Mouse (Mus musculus): Measurements from ENCODE around the gene Ctnna3.
"Not testable (repeated sequence)": the region's sequence is repeated elsewhere in the genome, so short reads cannot be mapped to it uniquely, and the experiment has no call there.

Gene Ctnna3

GRCm38 (mm10) chr10:64224424-64224823 lies 794.5 kb downstream of the Ctnna3 start:
- DNase-seq: no peak

GRCm38 (mm10) chr10:64225826-64226225 lies 795.9 kb downstream of the Ctnna3 start:
- not testable (repeated sequence) for DNase-seq

GRCm38 (mm10) chr10:64243421-64243820 lies 813.5 kb downstream of the Ctnna3 start:
- no peak for DNase-seq

- DNase-seq: no peak
These were observed 838.3 kb downstream of the Ctnna3 start for GRCm38 (mm10) chr10:64268156-64268555.

- peak in 1 of 2 experiments; percentile 14 for DNase-seq
These were observed 845.2 kb downstream of the Ctnna3 start for GRCm38 (mm10) chr10:64275143-64275542.

- peak; percentile 60 to 75 for DNase-seq
These were observed 848.9 kb downstream of the Ctnna3 start for GRCm38 (mm10) chr10:64278836-64279235.

GRCm38 (mm10) chr10:64305802-64306201 lies 875.9 kb downstream of the Ctnna3 start:
- no peak for DNase-seq

GRCm38 (mm10) chr10:64311622-64312292 lies 881.9 kb downstream of the Ctnna3 start:
- no peak for DNase-seq

GRCm38 (mm10) chr10:64320332-64320731 lies 890.4 kb downstream of the Ctnna3 start:
- DNase-seq: no peak

- DNase-seq: no peak
These were observed 912.9 kb downstream of the Ctnna3 start for GRCm38 (mm10) chr10:64342702-64343379.

- no peak for DNase-seq
These were observed 943.4 kb downstream of the Ctnna3 start for GRCm38 (mm10) chr10:64373288-64373687.

- DNase-seq: no peak
These were observed 947.9 kb downstream of the Ctnna3 start for GRCm38 (mm10) chr10:64377751-64378150.

- DNase-seq: no peak
These were observed 966.7 kb downstream of the Ctnna3 start for GRCm38 (mm10) chr10:64396579-64396978.

- DNase-seq: not testable (repeated sequence)
These were observed 988.5 kb downstream of the Ctnna3 start for GRCm38 (mm10) chr10:64418396-64418795.

GRCm38 (mm10) chr10:64438736-64439135 lies 1008.8 kb downstream of the Ctnna3 start:
- DNase-seq: no peak

- DNase-seq: peak; percentile 22 to 50
These were observed 1018.7 kb downstream of the Ctnna3 start for GRCm38 (mm10) chr10:64448624-64449023.

GRCm38 (mm10) chr10:64483281-64483680 lies 1053.4 kb downstream of the Ctnna3 start:
- DNase-seq: no peak

- peak; percentile 30 to 56 for DNase-seq
These were observed 1059.6 kb downstream of the Ctnna3 start for GRCm38 (mm10) chr10:64489471-64489870.

- DNase-seq: peak; percentile 30 to 66
These were observed 1113.7 kb downstream of the Ctnna3 start for GRCm38 (mm10) chr10:64543647-64544046.

GRCm38 (mm10) chr10:64544389-64544788 lies 1114.5 kb downstream of the Ctnna3 start:
- peak in 1 of 2 experiments; percentile 13 for DNase-seq

- no peak for DNase-seq
These were observed 1141.4 kb downstream of the Ctnna3 start for GRCm38 (mm10) chr10:64571311-64571710.

GRCm38 (mm10) chr10:64588116-64588515 lies 1158.2 kb downstream of the Ctnna3 start:
- DNase-seq: peak; percentile 28 to 78

- no peak for DNase-seq
These were observed 1206.9 kb downstream of the Ctnna3 start for GRCm38 (mm10) chr10:64636760-64637159.

GRCm38 (mm10) chr10:64639061-64639460 lies 1209.2 kb downstream of the Ctnna3 start:
- DNase-seq: no peak
